Mouse (Mus musculus) forebrain, embryonic 11.5 days (tissue): Measurements from ENCODE around the gene Asb1. TPM values are rescaled to one million over a fixed set of nuclear protein-coding genes. Genes with fewer than 3 reads are reported as not detected.

Experiments used
- ATAC-seq: fragments of 200-750 bp; cut with Nextera tagmentation; replicated peaks from 2 replicates; pipeline ENCODE4 v1.8.0; 2017; ENCODE audit warnings: moderate TSS enrichment; ENCODE audit not compliant: low FRiP score
- DNase-seq: peaks from one replicate; pipeline ENCODE4 v3.0.0-alpha.2; 2017; ENCODE audit warnings: low spot score
- H3K27ac ChIP-seq: fragments of 300-500 bp; sonication (generic); 2 replicates; pipeline ENCODE4 v1.5.1; 2014; ENCODE audit warnings: low read depth, low read length
- H3K27me3 ChIP-seq: fragments of 300-500 bp; sonication (generic); 2 replicates; pipeline ENCODE4 v1.6.1; 2014; ENCODE audit warnings: mild to moderate bottlenecking, low read length, mixed read lengths; ENCODE audit not compliant: control insufficient read depth, insufficient read depth
- H3K36me3 ChIP-seq: fragments of 300-500 bp; sonication (generic); 2 replicates; pipeline ENCODE4 v1.6.1; 2014; ENCODE audit warnings: mild to moderate bottlenecking, low read length, moderate library complexity, mixed read lengths; ENCODE audit not compliant: control insufficient read depth, insufficient read depth
- H3K4me1 ChIP-seq: fragments of 300-500 bp; sonication (generic); replicated peaks from 2 replicates; pipeline ENCODE4 v1.6.1; 2014; ENCODE audit warnings: low read length, mixed read lengths; ENCODE audit not compliant: control insufficient read depth, insufficient read depth
- H3K4me2 ChIP-seq: fragments of 300-500 bp; sonication (generic); 2 replicates; pipeline ENCODE4 v1.6.1; 2014; ENCODE audit warnings: low read depth, mild to moderate bottlenecking, low read length, moderate library complexity, mixed read lengths; ENCODE audit not compliant: severe bottlenecking
- H3K4me3 ChIP-seq: fragments of 300-500 bp; sonication (generic); 2 replicates; pipeline ENCODE4 v1.5.1; 2014; ENCODE audit warnings: low read depth, low read length
- H3K9ac ChIP-seq: fragments of 300-500 bp; sonication (generic); 2 replicates; pipeline ENCODE4 v1.6.1; 2014; ENCODE audit warnings: low read length
- H3K9me3 ChIP-seq: fragments of 300-500 bp; sonication (generic); 2 replicates; pipeline ENCODE4 v1.6.1; 2016; ENCODE audit warnings: low read length, mixed read lengths; ENCODE audit not compliant: control insufficient read depth
- WGBS: fragments of 180-500 bp; shearing (Covaris S2); extraction: QIAGEN DNeasy Blood & Tissue Kit; methylation state at CpG from one replicate; pipeline ENCODE4 v1.1.7; 2014; 5-methylcytosine and 5-hydroxymethylcytosine counted together
- polyA plus RNA-seq: library from polyadenylated mRNA; unstranded; fragments of >200 nt; fragmentation: Nextera tagmentation; extraction: Ambion mirVana; gene quantifications from 2 replicates; pipeline ENCODE4 v1.2.1, GENCODE M21; 2014

The Asb1 gene
- polyA plus RNA-seq, 1 experiment from 2014 or later = 12.7 TPM

GRCm38 (mm10) chr1:91515642-91516041 lies 24.7 kb upstream of the Asb1 start:
- ATAC-seq = no peak
- no peaks in the 10 kb centered on the region; the same call in 1 of the 2 replicates for H3K36me3 ChIP-seq

GRCm38 (mm10) chr1:91523759-91524158 lies 16.6 kb upstream of the Asb1 start:
- WGBS = 16% methylated on average over 10 of the region's 10 CpGs
- DNase-seq = peak; percentile 80
- Histone ChIP-seq H3K9ac (no peak overlapping the region), H3K27me3 (no peaks in the 10 kb centered on the region), H3K4me3 (no peak overlapping the region), H3K4me2 (no peak overlapping the region), H3K27ac (no peak overlapping the region), H3K36me3 (peaks cover 4% of the 10 kb centered on the region; the same call in 1 of the 2 replicates), H3K4me1 (no peaks in the 10 kb centered on the region), H3K9me3 (no peaks in the 10 kb centered on the region)
- peak; percentile 66 for ATAC-seq

More at GRCm38 (mm10) chr1:91515642-91516041, 24.7 kb upstream of the Asb1 start:
- Histone ChIP-seq H3K4me3 (no peak overlapping the region), H3K9me3 (no peaks in the 10 kb centered on the region), H3K4me1 (no peaks in the 10 kb centered on the region), H3K9ac (no peak overlapping the region), H3K27ac (no peak overlapping the region), H3K27me3 (no peaks in the 10 kb centered on the region), H3K4me2 (no peak overlapping the region)
- DNase-seq = no peak
- WGBS = 94% methylated on average over 6 of the region's 6 CpGs

- DNase-seq = no peak
- no peak overlapping the region for H3K4me3 ChIP-seq
- 95% methylated on average over 14 of the region's 14 CpGs for WGBS
- H3K4me2 ChIP-seq = no peak overlapping the region
- H3K4me1 ChIP-seq = no peaks in the 10 kb centered on the region
- H3K9ac ChIP-seq = no peak overlapping the region
- ATAC-seq = no peak
- H3K27ac ChIP-seq = no peak overlapping the region
- no peaks in the 10 kb centered on the region for H3K9me3 ChIP-seq
- no peaks in the 10 kb centered on the region for H3K27me3 ChIP-seq
- peaks cover 4% of the 10 kb centered on the region; the same call in 1 of the 2 replicates for H3K36me3 ChIP-seq
Observed at GRCm38 (mm10) chr1:91525838-91526237, 14.5 kb upstream of the Asb1 start.

GRCm38 (mm10) chr1:91530166-91530565 lies 10.2 kb upstream of the Asb1 start:
- ATAC-seq = no peak
- Histone ChIP-seq H3K4me1 (no peaks in the 10 kb centered on the region), H3K36me3 (peaks cover 4% of the 10 kb centered on the region; the same call in 1 of the 2 replicates), H3K4me2 (no peak overlapping the region), H3K9ac (no peak overlapping the region), H3K27ac (no peak overlapping the region), H3K27me3 (no peaks in the 10 kb centered on the region), H3K4me3 (no peak overlapping the region), H3K9me3 (no peaks in the 10 kb centered on the region)
- no peak for DNase-seq
- 88% methylated on average over 9 of the region's 9 CpGs for WGBS

- no peaks in the 10 kb centered on the region for H3K27me3 ChIP-seq
- no peak overlapping the region for H3K9ac ChIP-seq
- no peaks in the 10 kb centered on the region for H3K4me1 ChIP-seq
- no peak for DNase-seq
- no peak overlapping the region for H3K27ac ChIP-seq
- WGBS = 89% methylated on average over 4 of the region's 4 CpGs
- H3K9me3 ChIP-seq = no peaks in the 10 kb centered on the region
- ATAC-seq = no peak
- no peak overlapping the region for H3K4me3 ChIP-seq
- H3K36me3 ChIP-seq = peaks cover 3% of the 10 kb centered on the region; the same call in 1 of the 2 replicates
- H3K4me2 ChIP-seq = no peak overlapping the region
Observed at GRCm38 (mm10) chr1:91532243-91532642, 8.1 kb upstream of the Asb1 start.

- 88% methylated on average over 5 of the region's 5 CpGs for WGBS
- no peak for DNase-seq
- no peak overlapping the region for H3K27ac ChIP-seq
- H3K36me3 ChIP-seq = no peaks in the 10 kb centered on the region
- peaks cover 2% of the 10 kb centered on the region; the same call in 1 of the 2 replicates for H3K27me3 ChIP-seq
- no peaks in the 10 kb centered on the region for H3K9me3 ChIP-seq
- no peak overlapping the region for H3K9ac ChIP-seq
- H3K4me2 ChIP-seq = no peak overlapping the region
- ATAC-seq = no peak
- H3K4me3 ChIP-seq = no peak overlapping the region
- no peaks in the 10 kb centered on the region for H3K4me1 ChIP-seq
Observed at GRCm38 (mm10) chr1:91532892-91533291, 7.5 kb upstream of the Asb1 start.

- ATAC-seq (no peak; the same call in 1 of the 2 replicates), DNase-seq (no peak)
- peaks cover 2% of the 10 kb centered on the region; the same call in 1 of the 2 replicates for H3K27me3 ChIP-seq
- no peaks in the 10 kb centered on the region for H3K9me3 ChIP-seq
- no peak overlapping the region for H3K4me2 ChIP-seq
- no peak overlapping the region for H3K4me3 ChIP-seq
- 66% methylated on average over 2 of the region's 2 CpGs for WGBS
- no peak overlapping the region for H3K27ac ChIP-seq
- H3K4me1 ChIP-seq = no peaks in the 10 kb centered on the region
- H3K9ac ChIP-seq = no peak overlapping the region
- H3K36me3 ChIP-seq = no peaks in the 10 kb centered on the region
Observed at GRCm38 (mm10) chr1:91533483-91533882, 6.9 kb upstream of the Asb1 start.

GRCm38 (mm10) chr1:91533961-91534723 lies 6.2 kb upstream of the Asb1 start:
- WGBS = 80% methylated on average over 19 of the region's 19 CpGs
- ATAC-seq (no peak), DNase-seq (no peak)
- Histone ChIP-seq H3K9me3 (no peaks in the 10 kb centered on the region), H3K4me2 (no peak overlapping the region), H3K27ac (no peak overlapping the region), H3K4me3 (no peak overlapping the region), H3K27me3 (peaks cover 2% of the 10 kb centered on the region; the same call in 1 of the 2 replicates), H3K4me1 (no peaks in the 10 kb centered on the region), H3K9ac (no peak overlapping the region), H3K36me3 (no peaks in the 10 kb centered on the region)
